Mouse (Mus musculus) bone marrow macrophage, adult 2 months (primary cell): ENCODE measurements around the gene Optn.
"Not testable (repeated sequence)": the region's sequence is repeated elsewhere in the genome, so short reads cannot be mapped to it uniquely, and the experiment has no call there.

ENCODE experiments used
- CTCF ChIP-seq: IDR thresholded peaks from 2 replicates; pipeline ENCODE4 v1.5.1; 2012; ENCODE audit warnings: low read depth, mild to moderate bottlenecking, low read length, moderate library complexity
- POLR2A ChIP-seq: IDR thresholded peaks from 2 replicates; pipeline ENCODE4 v1.6.1; 2012; ENCODE audit warnings: mild to moderate bottlenecking, low read depth, low read length, borderline replicate concordance

- TF ChIP-seq POLR2A, CTCF: not testable (repeated sequence)
These were observed 3.4 kb upstream of the Optn start for GRCm38 (mm10) chr2:5067254-5067653.
